Mouse (Mus musculus) embryonic facial prominence, embryonic 14.5 days (tissue): Measurements from ENCODE around the gene Tnfrsf1b. TPM values are rescaled to one million over a fixed set of nuclear protein-coding genes. Genes with fewer than 3 reads are reported as not detected.
A peak's percentile ranks its signal among the peaks of the same experiment; 100 is the strongest.

Experiments used
- ATAC-seq: fragments of 200-750 bp; cut with Nextera tagmentation; 2 replicates; pipeline ENCODE4 v1.8.0; 2017; ENCODE audit warnings: low read depth, moderate number of reproducible peaks, moderate TSS enrichment
- DNase-seq: peaks from one replicate; pipeline ENCODE4 v3.0.0-alpha.2; 2015; ENCODE audit warnings: low spot score
- H3K27ac ChIP-seq: fragments of 300-500 bp; sonication (generic); replicated peaks from 2 replicates; pipeline ENCODE4 v1.5.1; 2014; ENCODE audit warnings: low read depth, mild to moderate bottlenecking, low read length, moderate library complexity
- H3K27me3 ChIP-seq: fragments of 300-500 bp; sonication (generic); replicated peaks from 2 replicates; pipeline ENCODE4 v1.6.1; 2014; ENCODE audit warnings: low read length; ENCODE audit not compliant: control insufficient read depth, insufficient read depth
- H3K36me3 ChIP-seq: fragments of 300-500 bp; sonication (generic); 2 replicates; pipeline ENCODE4 v1.6.1; 2014; ENCODE audit warnings: low read length, mixed read lengths; ENCODE audit not compliant: control insufficient read depth, insufficient read depth
- H3K4me1 ChIP-seq: fragments of 300-500 bp; sonication (generic); 2 replicates; pipeline ENCODE4 v1.6.1; 2014; ENCODE audit warnings: antibody characterized with exemption, low read length; ENCODE audit not compliant: control insufficient read depth, insufficient read depth
- H3K4me2 ChIP-seq: fragments of 300-500 bp; sonication (generic); 2 replicates; pipeline ENCODE4 v1.6.1; 2014; ENCODE audit warnings: low read depth, mild to moderate bottlenecking, low read length, moderate library complexity, mixed read lengths
- H3K4me3 ChIP-seq: fragments of 300-500 bp; sonication (generic); 2 replicates; pipeline ENCODE4 v1.5.1; 2014; ENCODE audit warnings: low read depth, mild to moderate bottlenecking, low read length
- H3K9ac ChIP-seq: fragments of 300-500 bp; sonication (generic); 2 replicates; pipeline ENCODE4 v1.6.1; 2014; ENCODE audit warnings: low read depth, mild to moderate bottlenecking, low read length, moderate library complexity, mixed read lengths
- H3K9me3 ChIP-seq: fragments of 300-500 bp; sonication (generic); 2 replicates; pipeline ENCODE4 v1.6.1; 2016; ENCODE audit warnings: low read length; ENCODE audit not compliant: control insufficient read depth
- WGBS: fragments of 180-500 bp; shearing (Covaris S2); extraction: QIAGEN DNeasy Blood & Tissue Kit; methylation state at CpG from one replicate; pipeline ENCODE4 v1.1.7; 2014; 5-methylcytosine and 5-hydroxymethylcytosine counted together
- polyA plus RNA-seq: library from polyadenylated mRNA; unstranded; fragments of >200 nt; fragmentation: Nextera tagmentation; extraction: Ambion mirVana; gene quantifications from 2 replicates; pipeline ENCODE4 v1.2.1, GENCODE M21; 2014

Tnfrsf1b gene
- polyA plus RNA-seq, 1 experiment from 2014 or later: 4.5 TPM

DNA sequence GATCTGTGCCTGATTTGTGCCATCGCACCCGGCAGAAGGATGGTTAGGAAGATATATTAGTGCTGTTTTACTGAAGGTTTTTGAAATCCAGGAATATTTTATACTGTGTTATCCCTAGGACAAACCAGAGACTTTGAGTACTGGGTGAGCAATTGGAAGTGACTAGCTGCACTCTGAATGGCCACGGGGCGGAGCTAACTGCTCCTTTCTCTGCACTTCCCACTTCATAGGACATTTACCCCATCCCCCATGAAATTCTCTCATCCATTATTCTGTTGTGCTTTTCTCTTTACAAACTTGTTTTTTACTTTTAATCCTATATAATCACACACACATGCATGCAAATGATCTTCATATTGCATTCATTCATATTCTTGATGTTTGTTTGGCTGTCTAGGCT lies 50.1 kb downstream of the Tnfrsf1b start:
- DNase-seq: no peak
- no peak for ATAC-seq
- Histone ChIP-seq H3K9ac (no peak overlapping the region), H3K9me3 (no peaks in the 10 kb centered on the region), H3K27ac (no peak overlapping the region), H3K27me3 (no peaks in the 10 kb centered on the region), H3K36me3 (no peaks in the 10 kb centered on the region), H3K4me3 (no peak overlapping the region), H3K4me2 (no peak overlapping the region), H3K4me1 (peaks cover 9% of the 10 kb centered on the region)
- 82% methylated on average over 4 of the region's 4 CpGs for WGBS

- H3K27ac ChIP-seq: no peak overlapping the region
- no peak for DNase-seq
- peaks cover 4% of the 10 kb centered on the region; the same call in 1 of the 2 replicates for H3K36me3 ChIP-seq
- WGBS: 18% methylated on average over 5 of the region's 5 CpGs
- H3K4me3 ChIP-seq: peak overlapping the region; percentile 92
- H3K9ac ChIP-seq: no peak overlapping the region
- peak overlapping the region; percentile 94 for H3K4me2 ChIP-seq
- H3K4me1 ChIP-seq: peaks cover 9% of the 10 kb centered on the region
- H3K27me3 ChIP-seq: no peaks in the 10 kb centered on the region
- H3K9me3 ChIP-seq: no peaks in the 10 kb centered on the region
- ATAC-seq: no peak; the same call in 1 of the 2 replicates
Measured at GRCm38 (mm10) chr4:145195172-145195571, 51.5 kb downstream of the Tnfrsf1b start.

DNA sequence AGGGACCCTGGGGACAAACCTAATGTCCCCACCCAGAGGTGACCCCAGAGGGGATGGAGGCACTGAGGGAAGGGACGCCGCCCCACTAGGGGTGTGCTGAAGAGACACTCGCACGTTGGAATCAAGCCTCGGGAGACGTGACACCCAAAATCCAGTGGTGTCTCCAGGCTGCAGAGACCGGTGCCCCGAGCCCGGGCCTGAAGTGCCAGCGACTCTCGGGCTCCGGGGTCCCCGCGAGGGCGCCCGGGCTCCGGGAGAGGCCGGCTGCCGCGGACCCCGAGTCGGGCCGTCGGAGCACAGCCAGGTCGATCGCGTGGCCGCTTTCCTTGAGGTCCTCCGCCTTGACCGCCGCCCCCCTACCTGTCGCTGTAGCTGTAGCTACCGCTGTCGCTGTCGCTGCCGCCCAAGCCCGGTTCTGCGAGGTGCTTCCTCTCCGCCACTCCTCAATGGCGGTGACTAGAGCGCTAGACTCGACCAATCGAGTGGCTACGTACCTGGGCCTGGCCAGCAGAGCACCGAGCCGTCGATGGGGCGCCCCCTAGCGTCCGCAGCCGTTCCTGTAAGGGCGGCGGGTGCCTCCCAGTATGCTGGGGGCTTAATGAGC lies 52.0 kb downstream of the Tnfrsf1b start, which contains the start of gene Vps13d:
Gene Vps13d, minus strand, starts transcription at position 447 of the 604 bp plus-strand sequence.
- peaks cover 9% of the 10 kb centered on the region for H3K4me1 ChIP-seq
- no peaks in the 10 kb centered on the region for H3K9me3 ChIP-seq
- DNase-seq: peak; percentile 97
- 0% methylated on average over 29 of the region's 53 CpGs for WGBS
- peak; percentile 96 for ATAC-seq
- H3K9ac ChIP-seq: peak within 1 kb of the TSS; percentile 90
- H3K4me3 ChIP-seq: peak within 1 kb of the TSS; percentile 92
- H3K27me3 ChIP-seq: no peaks in the 10 kb centered on the region
- H3K36me3 ChIP-seq: peaks cover 7% of the 10 kb centered on the region; the same call in 1 of the 2 replicates
- peak within 1 kb of the TSS; percentile 94 for H3K4me2 ChIP-seq
- H3K27ac ChIP-seq: peak within 1 kb of the TSS; percentile 63

- H3K27me3 ChIP-seq: no peaks in the 10 kb centered on the region
- H3K36me3 ChIP-seq: peaks cover 12% of the 10 kb centered on the region; the same call in 1 of the 2 replicates
- peak; percentile 79 for DNase-seq
- H3K9me3 ChIP-seq: no peaks in the 10 kb centered on the region
- peak overlapping the region; percentile 90 for H3K9ac ChIP-seq
- H3K4me2 ChIP-seq: peak overlapping the region; percentile 94
- H3K27ac ChIP-seq: peak overlapping the region; percentile 63
- 2% methylated on average over 10 of the region's 10 CpGs for WGBS
- H3K4me1 ChIP-seq: peaks cover 9% of the 10 kb centered on the region
- peak; percentile 31 for ATAC-seq
- peak overlapping the region; percentile 92 for H3K4me3 ChIP-seq
Measured at GRCm38 (mm10) chr4:145193991-145194511, 52.6 kb downstream of the Tnfrsf1b start.

GRCm38 (mm10) chr4:145193406-145193805 lies 53.3 kb downstream of the Tnfrsf1b start:
- 21% methylated on average over 3 of the region's 3 CpGs for WGBS
- H3K36me3 ChIP-seq: peaks cover 17% of the 10 kb centered on the region; the same call in 1 of the 2 replicates
- H3K27ac ChIP-seq: no peak overlapping the region; the same call in 1 of the 2 replicates
- no peak for ATAC-seq
- no peaks in the 10 kb centered on the region for H3K9me3 ChIP-seq
- no peak for DNase-seq
- peak overlapping the region; percentile 90 for H3K9ac ChIP-seq
- peak overlapping the region; percentile 94 for H3K4me2 ChIP-seq
- H3K4me1 ChIP-seq: peaks cover 9% of the 10 kb centered on the region
- peak overlapping the region; percentile 92 for H3K4me3 ChIP-seq
- no peaks in the 10 kb centered on the region for H3K27me3 ChIP-seq

DNA sequence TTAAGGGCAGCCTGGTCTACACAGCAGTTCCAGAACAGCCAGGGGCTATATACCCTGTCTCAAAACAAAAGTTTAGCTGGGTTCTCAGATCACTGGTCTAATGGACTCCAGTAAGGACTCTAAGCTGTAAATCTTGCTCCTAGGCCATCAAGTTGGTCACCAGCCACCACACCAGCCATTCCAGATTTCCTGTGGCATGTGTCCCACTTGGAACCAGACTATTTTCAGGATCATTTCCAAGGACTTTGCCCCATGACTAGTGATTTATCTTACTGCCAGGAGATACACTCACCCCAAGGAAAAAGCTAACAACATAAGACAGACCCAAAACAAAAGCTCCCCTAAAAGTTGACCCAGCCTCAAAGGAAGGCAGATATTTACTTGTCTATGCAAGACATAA lies 54.0 kb downstream of the Tnfrsf1b start:
- Histone ChIP-seq H3K27ac (no peak overlapping the region), H3K4me2 (no peak overlapping the region), H3K4me1 (peaks cover 9% of the 10 kb centered on the region), H3K36me3 (peaks cover 24% of the 10 kb centered on the region; the same call in 1 of the 2 replicates), H3K9me3 (no peaks in the 10 kb centered on the region), H3K4me3 (no peak overlapping the region), H3K27me3 (no peaks in the 10 kb centered on the region), H3K9ac (no peak overlapping the region)
- ATAC-seq (no peak), DNase-seq (no peak)

GRCm38 (mm10) chr4:145188561-145188960 lies 58.1 kb downstream of the Tnfrsf1b start:
- no peak overlapping the region for H3K27ac ChIP-seq
- H3K9me3 ChIP-seq: no peaks in the 10 kb centered on the region
- ATAC-seq: no peak
- no peak overlapping the region for H3K4me3 ChIP-seq
- H3K4me2 ChIP-seq: no peak overlapping the region
- no peaks in the 10 kb centered on the region for H3K27me3 ChIP-seq
- no peak for DNase-seq
- H3K4me1 ChIP-seq: peaks cover 7% of the 10 kb centered on the region
- H3K9ac ChIP-seq: no peak overlapping the region
- peaks cover 57% of the 10 kb centered on the region for H3K36me3 ChIP-seq

GRCm38 (mm10) chr4:145187619-145188018 lies 59.1 kb downstream of the Tnfrsf1b start:
- no peak for ATAC-seq
- H3K4me2 ChIP-seq: no peak overlapping the region
- no peaks in the 10 kb centered on the region for H3K27me3 ChIP-seq
- no peak for DNase-seq
- H3K36me3 ChIP-seq: peaks cover 62% of the 10 kb centered on the region
- H3K9me3 ChIP-seq: no peaks in the 10 kb centered on the region
- H3K9ac ChIP-seq: no peak overlapping the region
- no peaks in the 10 kb centered on the region for H3K4me1 ChIP-seq
- WGBS: 76% methylated on average over 2 of the region's 2 CpGs
- H3K4me3 ChIP-seq: no peak overlapping the region
- no peak overlapping the region for H3K27ac ChIP-seq
